Comparison of ENCODE assay signal across 12 mouse cellular contexts in genomic region chr7:99559091-99559490, GRCm38 (mm10). TPM values are rescaled to one million over a fixed set of nuclear protein-coding genes. Genes with fewer than 3 reads are reported as not detected.
DNase-seq lines count a peak whose midpoint lies in the region; ATAC-seq and TF ChIP-seq lines count a peak whose summit lies in the region.
"Had no signal": no experiment of that assay in that cellular context is flagged by ENCODE, and none has a peak within 500 bp of the region (broad histone marks: within the 10 kb centered on the region; RNA-seq: fewer than 3 reads in every experiment).

No protein-coding gene starts in this region.

- H3K9me3 ChIP-seq in heart, embryonic 14.5 days (ENCODE audit: control insufficient read depth, low read length): no peaks in the 10 kb centered on the region
- H3K9me3 ChIP-seq in forebrain, postnatal 0 days (ENCODE audit: low read length): no peaks in the 10 kb centered on the region
- H3K9me3 ChIP-seq in midbrain, embryonic 15.5 days: no peaks in the 10 kb centered on the region
- H3K9me3 ChIP-seq: liver, embryonic 13.5 days had no signal

- H3K36me3 ChIP-seq in heart, embryonic 14.5 days (ENCODE audit: control insufficient read depth, insufficient read depth, low read length): no peaks in the 10 kb centered on the region
- no peaks in the 10 kb centered on the region for H3K36me3 ChIP-seq in forebrain, postnatal 0 days (ENCODE audit: insufficient read depth)
- H3K36me3 ChIP-seq in midbrain, embryonic 15.5 days (replicated peaks): no peaks in the 10 kb centered on the region
- H3K36me3 ChIP-seq: liver, embryonic 13.5 days had no signal

- no peak for ATAC-seq in heart, embryonic 14.5 days (ENCODE audit: insufficient number of reproducible peaks, insufficient read depth, low FRiP score, low read depth)
- ATAC-seq in forebrain, postnatal 0 days: peak; percentile 49; the same call in 1 of the 2 replicates
- ATAC-seq in midbrain, embryonic 15.5 days (replicated peaks): peak; percentile 35; the same call in 1 of the 2 replicates
- ATAC-seq: intestine, embryonic 16.5 days had no signal

- peaks cover 17 to 23% of the 10 kb centered on the region in 2 experiments for H3K4me1 ChIP-seq in heart, embryonic 14.5 days (ENCODE audit: control insufficient read depth in 2 of 2, insufficient read depth in 2 of 2, low read length in 2 of 2)
- peaks cover 12% of the 10 kb centered on the region; the same call in 1 of the 2 replicates for H3K4me1 ChIP-seq in forebrain, postnatal 0 days (ENCODE audit: insufficient read depth)
- peaks cover 34% of the 10 kb centered on the region for H3K4me1 ChIP-seq in midbrain, embryonic 15.5 days

- no peak overlapping the region for H3K27ac ChIP-seq in heart, embryonic 14.5 days (replicated peaks in 1 of 2; ENCODE audit: control insufficient read depth in 1 of 2, insufficient read depth in 1 of 2, low read depth in 2 of 2, low read length in 2 of 2)
- H3K27ac ChIP-seq in forebrain, postnatal 0 days (ENCODE audit: low read depth, low read length): no peak overlapping the region
- H3K27ac ChIP-seq in midbrain, embryonic 15.5 days: peak overlapping the region; percentile 50; the same call in 1 of the 2 replicates
- H3K27ac ChIP-seq: liver, embryonic 13.5 days had no signal

- TF ChIP-seq CTCF in forebrain, postnatal 0 days (IDR thresholded peaks at IDR 0.05; ENCODE audit: low read depth): no peak

- WGBS in heart, embryonic 14.5 days: 42% methylated on average over 11 of the region's 11 CpGs
- WGBS in forebrain, postnatal 0 days: 20% methylated on average over 11 of the region's 11 CpGs
- WGBS in midbrain, embryonic 15.5 days: 9% methylated on average over 11 of the region's 11 CpGs

- H3K27me3 ChIP-seq in heart, embryonic 14.5 days (ENCODE audit: control insufficient read depth, insufficient read depth, low read length): no peaks in the 10 kb centered on the region
- H3K27me3 ChIP-seq in forebrain, postnatal 0 days (ENCODE audit: insufficient read depth, low read length): no peaks in the 10 kb centered on the region
- H3K27me3 ChIP-seq in midbrain, embryonic 15.5 days (replicated peaks): no peaks in the 10 kb centered on the region
- H3K27me3 ChIP-seq: liver, embryonic 13.5 days had no signal

- intact Hi-C loops in left cerebral cortex, postnatal 14 days (cut with DNase I): no loop called here

- no peak overlapping the region for H3K4me2 ChIP-seq in heart, embryonic 14.5 days (ENCODE audit: low read length)
- no peak overlapping the region for H3K4me2 ChIP-seq in forebrain, postnatal 0 days (ENCODE audit: low read depth)
- peak overlapping the region; percentile 16 for H3K4me2 ChIP-seq in midbrain, embryonic 15.5 days
- H3K4me2 ChIP-seq: liver, embryonic 13.5 days had no signal

- H3K9ac ChIP-seq in heart, embryonic 14.5 days (ENCODE audit: low read length): 0 out of 2 replicates have a peak overlapping the region, but pooled peaks have one; percentile 0
- H3K9ac ChIP-seq in forebrain, postnatal 0 days: 0 out of 2 replicates have a peak overlapping the region, but pooled peaks have one; percentile 10
- H3K9ac ChIP-seq in midbrain, embryonic 15.5 days: peak overlapping the region; percentile 19; the same call in 1 of the 2 replicates
- H3K9ac ChIP-seq: liver, embryonic 13.5 days had no signal

- H3K4me3 ChIP-seq in heart, embryonic 14.5 days (ENCODE audit: control insufficient read depth in 1 of 2, insufficient read depth in 1 of 2, low read depth in 1 of 2, low read length in 2 of 2): no peak overlapping the region
- no peak overlapping the region for H3K4me3 ChIP-seq in forebrain, postnatal 0 days (ENCODE audit: low read depth, low read length)
- H3K4me3 ChIP-seq in midbrain, embryonic 15.5 days: no peak overlapping the region
- H3K4me3 ChIP-seq: liver, embryonic 13.5 days had no signal

- DNase-seq in heart, adult 8-10 months (ENCODE audit: low spot score): no peak
- peak; percentile 71 for DNase-seq in R1 (ENCODE audit: low read depth, low spot score)
- DNase-seq in forebrain, postnatal 0 days: no peak
- DNase-seq in B cell, adult 2 months: no peak
- no peak for DNase-seq in left cerebral cortex, adult 9 months (ENCODE audit: low spot score in 2 of 2)
- no peak for DNase-seq in left cerebral cortex, postnatal 14 days (ENCODE audit: low spot score in 2 of 2)
- DNase-seq: cerebellum, adult 11 months; liver, embryonic 13.5 days; thymus, postnatal 25 days had no signal

RNA-seq across cellular contexts. Expression of gene Arrb1, which starts 23.8 kb away (rescaled TPM):
- polyA plus RNA-seq in heart, embryonic 14.5 days (2014; fragmentation: Nextera tagmentation; extraction: Ambion mirVana): 2.8 and 4.1 TPM in 2 replicates
- 10 to 100 TPM; 16.2 to 28.4 (median 19.5) TPM for total RNA-seq in heart, adult 8-10 months (2022)
- 88.0 and 102 TPM in 2 replicates for total RNA-seq in forebrain, postnatal 0 days (2014; rRNA removed)
- 10.3 and 13.0 TPM in 2 replicates for polyA plus RNA-seq in forebrain, postnatal 0 days (2015; fragmentation: Nextera tagmentation; extraction: Ambion mirVana)
- polyA plus RNA-seq in midbrain, embryonic 15.5 days (2015; fragmentation: Nextera tagmentation; extraction: Ambion mirVana): 20.1 and 20.3 TPM in 2 replicates
- total RNA-seq in left cerebral cortex, postnatal 14 days (2021): 100 to 1,000 TPM; 154 to 160 TPM
